Mouse (Mus musculus) cerebellum, postnatal 4 days (tissue): ENCODE data around the gene Gfod1.

Source experiments
- DNase-seq, 2 experiments: peaks; one replicate each; pipeline ENCODE4 v3.0.0; 2022; ENCODE audit warnings: low spot score in 2 of 2, mixed read lengths in 1 of 2

Gene Gfod1

DNA sequence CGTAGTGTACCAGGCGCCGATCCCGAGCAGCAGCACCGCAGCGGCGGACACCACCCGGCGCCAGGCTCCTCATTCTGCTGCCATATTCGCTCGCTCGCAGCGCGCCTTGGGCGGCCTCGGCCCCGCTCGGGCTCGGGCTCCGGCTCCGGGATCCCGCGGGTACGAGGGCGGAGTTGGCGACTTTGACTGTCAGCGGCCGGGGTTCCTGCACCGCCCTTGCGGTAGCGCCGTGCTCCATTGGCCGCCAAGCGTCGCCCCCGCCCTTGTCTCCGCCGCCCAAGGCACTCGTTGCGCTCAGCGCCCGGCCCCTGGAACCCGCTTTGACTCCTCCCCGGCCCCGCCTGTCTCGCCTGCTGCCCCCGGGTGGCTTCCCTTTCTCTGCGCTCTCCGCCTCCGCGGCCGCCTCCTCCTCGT is at the start of gene Gfod1:
TSS of gene Gfod1 (minus strand) at position 155 of the 414 bp plus-strand sequence.
- peak; percentile 90 for DNase-seq

DNA sequence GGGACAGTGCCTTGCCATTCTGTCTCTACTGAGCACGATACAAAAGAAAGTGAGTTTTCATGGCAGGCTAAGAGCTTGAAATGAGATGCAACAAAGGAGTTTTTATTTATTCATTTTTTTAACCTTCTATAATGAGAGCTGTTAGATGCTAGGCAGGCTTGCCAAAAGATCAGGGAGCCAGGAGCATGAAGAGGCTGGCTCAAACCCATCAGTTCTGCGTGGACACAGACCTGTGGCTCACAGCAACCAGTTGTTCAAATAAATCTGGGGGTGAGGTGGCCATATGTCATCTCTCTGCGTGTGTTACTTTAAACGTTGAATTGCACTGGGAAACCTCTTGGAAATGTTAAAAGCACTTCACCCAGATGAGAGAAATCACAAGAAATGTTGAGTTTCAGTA is 49.4 kb upstream of the Gfod1 start:
- no peak for DNase-seq

DNA sequence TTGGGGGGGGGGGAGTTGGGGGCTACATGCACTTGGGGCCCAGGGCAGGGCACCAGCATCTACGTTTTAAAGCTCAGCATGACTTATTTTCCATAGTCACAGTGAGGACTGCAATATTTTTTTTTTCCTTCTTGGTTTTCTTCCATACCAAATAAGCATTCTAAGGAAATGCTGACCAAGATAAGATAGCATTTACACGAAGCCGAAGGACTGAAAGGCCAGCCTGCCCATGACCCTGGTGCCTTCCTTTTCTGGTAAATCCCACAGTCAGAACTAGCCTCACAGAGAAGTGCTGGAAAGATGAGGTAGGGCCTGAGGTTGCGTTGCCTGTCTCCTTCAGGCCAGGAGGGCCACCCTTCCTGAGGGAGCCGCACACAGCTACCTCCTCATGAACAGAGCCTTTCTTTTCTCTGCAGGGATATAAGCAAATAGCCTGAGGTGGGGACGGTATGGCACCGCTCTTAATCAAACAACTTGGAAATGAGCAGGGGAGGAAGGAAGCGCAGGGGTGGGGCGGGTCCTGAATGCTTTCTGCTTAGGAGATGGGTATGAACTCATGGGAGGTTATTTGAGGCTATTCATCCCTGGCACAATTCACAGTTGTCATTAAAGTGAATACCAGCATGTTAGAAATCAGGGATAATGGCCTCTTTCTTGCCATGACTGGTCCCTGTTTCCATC is 46.7 kb upstream of the Gfod1 start:
- no peak for DNase-seq

DNA sequence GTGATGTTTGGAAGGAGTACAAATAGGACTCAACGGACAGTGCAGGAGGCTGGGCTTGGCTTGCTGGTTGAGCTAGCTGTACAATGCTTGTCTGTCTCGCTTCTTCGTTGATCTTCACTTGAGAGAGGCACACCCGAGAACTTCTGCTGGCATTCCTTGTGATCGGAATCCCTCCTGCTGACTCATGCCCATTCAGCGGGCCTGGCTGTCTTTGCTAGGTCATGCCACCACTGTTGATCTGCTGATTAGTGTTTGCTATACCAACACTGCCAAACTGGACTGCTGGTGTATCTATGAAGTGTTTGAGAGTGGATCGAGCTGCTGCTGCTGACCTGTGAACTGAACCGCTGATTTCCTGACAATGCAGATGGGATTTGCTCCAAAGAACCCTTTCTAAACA is 45.4 kb upstream of the Gfod1 start:
- no peak for DNase-seq

DNA sequence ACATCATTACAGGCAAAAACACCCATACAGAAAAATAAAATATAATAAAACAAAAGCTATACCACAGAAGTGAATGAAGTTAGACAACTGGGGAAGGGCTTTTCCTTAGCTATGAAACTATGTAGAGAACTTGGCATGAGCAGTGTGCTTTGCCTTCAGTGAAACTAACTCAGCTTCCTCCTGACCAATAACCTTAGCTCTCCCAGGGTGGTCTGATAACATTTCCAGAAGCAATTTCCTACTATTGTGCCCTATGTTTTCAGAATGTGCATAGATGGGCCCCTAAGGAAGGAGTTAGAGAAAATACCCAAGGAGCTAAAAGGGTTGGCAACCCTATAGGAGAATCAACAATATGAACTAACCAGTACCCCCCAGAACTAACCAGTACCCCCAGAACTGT is 42.9 kb upstream of the Gfod1 start:
- no peak for DNase-seq

DNA sequence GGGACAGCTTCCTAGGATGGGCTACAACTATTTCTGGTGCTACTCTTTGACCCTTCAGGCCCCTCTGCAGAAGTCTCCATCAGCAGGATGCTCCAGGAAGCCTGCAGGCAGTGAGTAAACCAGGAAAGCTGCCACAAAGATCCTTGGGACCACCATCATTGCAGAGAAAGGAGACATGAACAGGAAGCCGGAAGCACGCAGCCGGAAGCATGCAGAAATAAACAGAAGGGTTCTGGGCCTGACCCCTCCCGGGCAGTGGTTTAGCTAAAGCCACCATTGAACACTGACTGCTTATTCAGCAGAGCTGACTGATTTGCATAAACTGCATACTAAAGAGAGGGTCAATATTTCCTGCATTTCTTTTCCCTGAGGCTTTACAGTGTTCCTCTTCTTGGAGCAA is 34.7 kb upstream of the Gfod1 start:
- DNase-seq, result no peak

DNA sequence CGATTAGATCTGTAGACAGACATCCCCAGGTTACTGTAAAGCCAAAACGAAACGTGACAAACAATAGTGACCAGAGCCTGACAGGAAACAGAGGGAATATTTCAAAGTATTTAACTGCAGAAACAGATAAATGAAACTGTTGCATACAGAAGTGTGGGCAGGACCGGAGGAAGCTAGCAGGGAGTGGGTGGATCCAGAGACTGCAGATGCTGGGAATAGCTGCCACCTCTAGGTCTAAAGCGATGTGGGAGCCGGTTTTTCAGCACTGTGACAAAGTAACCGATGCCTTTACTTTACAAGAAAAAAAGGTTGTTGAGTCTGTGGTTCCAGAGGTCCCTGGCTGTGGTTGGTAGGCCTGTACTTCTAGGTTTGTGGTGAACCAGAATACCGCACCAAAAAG is 34.0 kb upstream of the Gfod1 start:
- DNase-seq, result no peak

DNA sequence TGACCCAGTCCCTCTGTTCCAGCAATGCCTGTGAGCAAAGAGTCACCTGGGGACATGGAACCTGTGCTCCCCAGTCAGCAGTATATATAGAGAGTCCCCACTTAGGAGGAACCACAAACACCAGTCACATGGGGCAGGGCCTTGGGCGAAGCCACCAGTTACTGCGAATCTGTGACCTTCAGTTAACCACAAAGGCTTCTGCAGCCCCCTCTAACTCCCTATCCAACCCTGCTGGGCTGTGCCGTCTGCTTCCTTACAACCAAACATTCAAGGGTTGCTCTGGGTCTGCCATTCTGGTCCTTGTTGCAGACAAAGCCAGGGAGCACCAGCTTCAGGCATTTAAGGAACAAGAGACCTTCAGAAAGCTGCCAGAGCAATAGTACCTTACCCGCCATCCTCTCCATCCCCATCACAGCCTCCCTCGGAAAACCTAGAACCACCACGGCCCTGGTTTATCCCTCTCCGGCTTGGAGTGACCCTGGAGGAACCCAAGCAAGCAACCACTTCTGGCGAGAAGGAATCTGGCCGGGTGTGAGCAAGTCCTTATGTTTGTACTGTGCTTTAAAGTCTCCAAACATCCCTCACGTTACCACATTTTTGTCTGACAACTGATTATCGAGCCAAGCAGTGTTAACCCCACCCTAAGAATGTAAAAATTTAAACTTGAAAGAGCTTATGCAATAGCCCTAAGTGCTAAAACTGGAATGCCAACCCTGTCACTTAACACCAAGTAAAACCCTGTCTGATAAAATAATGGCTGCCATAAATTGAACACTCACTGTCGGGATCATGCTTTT is 32.7 kb upstream of the Gfod1 start:
- no peak for DNase-seq

DNA sequence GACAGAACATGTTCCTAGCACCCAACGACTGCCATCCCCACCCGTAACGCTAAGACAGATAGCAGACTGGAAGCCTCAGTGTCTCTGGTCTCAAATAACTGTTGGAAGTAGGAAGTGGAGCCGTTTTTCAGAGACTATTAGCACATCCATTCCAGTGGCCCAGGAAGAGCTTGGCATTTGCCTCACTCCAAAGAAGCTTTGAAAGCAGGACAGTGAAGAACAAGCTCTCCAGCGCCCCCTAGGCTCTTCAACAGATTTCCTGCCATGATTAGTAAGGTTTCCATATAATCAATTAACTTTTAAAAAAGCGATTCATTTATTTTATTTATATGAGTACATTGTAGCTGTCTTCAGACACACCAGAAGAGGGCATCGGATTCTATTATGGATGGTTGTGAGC is 28.6 kb upstream of the Gfod1 start:
- DNase-seq, result no peak

DNA sequence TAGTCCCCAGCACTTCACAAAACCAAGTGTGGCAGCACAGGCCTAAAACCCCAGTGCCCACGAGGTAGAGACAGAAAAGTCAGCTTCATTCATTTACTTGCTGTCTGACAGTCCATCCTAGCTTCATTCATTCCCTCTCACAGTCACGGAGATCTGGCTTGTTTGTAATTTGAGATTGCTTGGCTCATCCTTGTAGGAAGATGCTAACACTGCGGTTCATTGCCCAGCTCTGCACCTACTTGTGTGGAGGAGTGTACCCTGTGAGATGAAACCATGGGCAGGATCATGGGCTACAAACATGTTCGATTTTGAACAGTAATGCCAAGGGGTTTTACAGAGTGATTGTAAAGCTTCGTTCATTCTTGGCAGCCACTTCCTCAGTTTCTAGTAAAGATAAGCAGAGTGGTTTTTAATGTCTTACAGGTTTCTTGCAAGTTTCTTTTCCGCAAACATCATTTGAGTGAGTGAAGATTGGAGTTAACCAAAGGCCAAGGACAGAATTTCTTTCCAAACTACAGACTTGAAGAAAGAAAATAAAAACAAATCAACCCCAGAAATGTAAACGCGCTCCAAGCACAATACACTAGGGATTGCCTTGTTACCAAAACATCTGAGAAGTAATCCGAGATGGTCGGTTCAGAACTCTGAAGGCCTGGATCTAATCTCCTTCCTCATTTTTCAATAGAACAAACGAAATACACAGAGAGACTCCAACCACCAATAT is 27.9 kb upstream of the Gfod1 start:
- DNase-seq, result no peak

DNA sequence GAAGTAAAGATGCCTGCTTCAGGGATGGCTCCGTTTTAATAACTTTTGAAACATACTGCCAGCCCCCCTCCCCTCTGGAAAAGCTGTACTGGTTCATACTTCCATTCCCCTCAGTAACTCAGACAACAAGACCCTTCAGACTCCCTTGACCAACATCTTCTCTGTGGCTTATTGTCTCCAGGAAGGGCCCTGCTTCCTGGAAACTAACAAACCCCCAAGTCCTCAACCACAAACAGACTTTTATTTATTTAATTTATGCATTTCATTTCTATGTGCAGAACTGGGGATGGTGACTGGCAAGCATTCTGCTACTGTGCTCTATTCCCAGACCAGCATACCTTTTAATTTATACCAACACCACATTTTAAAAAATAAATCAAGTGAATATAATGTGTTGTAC is 21.5 kb upstream of the Gfod1 start:
- DNase-seq, result no peak

DNA sequence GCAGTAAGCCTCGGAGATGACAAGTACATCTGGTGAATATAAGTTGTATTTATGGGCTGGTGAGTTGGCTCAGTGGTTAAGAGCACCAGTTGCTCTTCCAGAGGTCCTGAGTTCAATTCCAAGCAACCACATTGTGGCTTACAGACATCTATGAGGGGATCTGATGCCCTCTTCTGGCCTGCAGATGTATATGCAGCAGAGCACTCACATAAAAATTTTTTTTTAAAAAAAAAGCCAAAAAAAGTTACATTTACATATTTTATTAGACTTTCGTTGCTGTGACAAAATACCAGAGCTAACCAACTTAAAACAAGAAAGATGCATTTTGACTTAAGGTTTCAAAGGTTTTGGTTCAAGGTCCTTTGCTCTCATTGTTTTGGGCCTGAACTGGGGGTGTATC is 17.5 kb upstream of the Gfod1 start:
- DNase-seq, result no peak

DNA sequence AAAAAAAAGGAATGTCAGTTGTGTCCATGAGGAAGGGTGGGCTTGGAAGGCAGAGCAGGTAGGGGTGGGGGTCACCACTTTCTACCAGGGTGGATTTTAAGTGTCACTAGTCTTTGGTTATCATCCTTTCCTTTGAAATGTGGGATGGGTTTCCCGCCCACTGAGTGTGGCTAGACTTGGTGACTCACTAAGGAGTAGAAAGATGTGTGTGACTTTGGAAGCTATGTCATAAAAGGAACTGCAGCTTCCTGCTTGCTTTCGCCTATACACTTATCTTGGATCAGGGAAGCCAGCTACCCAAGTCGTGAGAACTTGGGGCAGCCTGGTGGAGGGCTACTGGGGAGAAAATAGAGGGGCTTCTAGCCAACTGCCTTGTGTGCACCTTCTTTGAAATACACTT is 15.4 kb upstream of the Gfod1 start:
- no peak for DNase-seq

DNA sequence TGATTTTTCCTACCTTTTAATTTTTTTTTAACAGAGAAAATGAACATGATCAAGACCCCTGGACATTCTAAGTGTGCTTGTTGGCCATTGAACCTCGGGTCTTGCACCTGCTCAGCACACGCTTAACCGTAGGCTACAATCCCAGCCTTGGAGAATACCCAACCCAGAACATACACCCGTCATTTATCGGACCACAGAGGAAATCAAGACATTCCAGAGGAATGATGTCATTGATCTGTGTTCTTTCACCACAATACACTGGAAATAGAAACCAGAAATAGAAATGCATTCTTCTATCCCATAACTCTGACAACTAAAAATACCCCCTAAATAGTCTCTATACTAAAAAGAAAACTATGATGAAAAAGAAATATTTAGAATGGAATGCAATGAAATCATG is 13.4 kb upstream of the Gfod1 start:
- no peak for DNase-seq

DNA sequence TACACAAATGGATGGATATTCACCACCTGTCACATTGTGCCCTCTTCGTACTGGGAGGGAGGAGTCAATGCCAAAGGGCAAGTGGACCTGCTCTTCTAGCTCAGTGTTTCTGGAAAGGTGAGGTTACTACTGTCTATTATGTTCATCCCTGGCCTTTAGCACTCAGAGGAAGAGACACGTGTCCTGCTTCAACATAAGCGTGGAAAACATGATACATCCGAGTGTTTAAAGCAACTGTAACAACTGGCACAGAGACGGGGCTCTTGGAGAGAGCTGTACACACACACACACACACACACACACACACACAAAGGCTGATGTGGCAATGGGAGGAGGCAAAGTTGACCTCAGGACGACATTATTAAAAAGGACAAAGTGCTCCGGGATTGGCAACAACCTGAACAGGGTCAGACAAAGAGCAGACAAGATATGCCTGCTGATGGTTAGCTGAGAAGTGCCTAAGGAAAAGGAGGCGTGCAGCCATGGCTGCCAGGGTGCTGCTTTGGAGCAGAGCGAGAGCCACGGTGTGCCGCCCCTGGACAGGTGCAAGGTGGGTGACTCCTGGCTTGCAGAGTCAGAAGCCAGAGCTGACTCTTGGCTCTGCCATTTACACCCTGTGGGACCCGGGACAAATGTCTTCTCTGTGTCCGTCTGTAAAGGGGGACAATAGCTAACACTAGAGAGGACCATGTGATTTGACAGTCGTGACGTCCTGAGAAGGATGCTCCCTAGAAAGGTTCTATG is 1.4 kb upstream of the Gfod1 start:
- DNase-seq, result no peak

DNA sequence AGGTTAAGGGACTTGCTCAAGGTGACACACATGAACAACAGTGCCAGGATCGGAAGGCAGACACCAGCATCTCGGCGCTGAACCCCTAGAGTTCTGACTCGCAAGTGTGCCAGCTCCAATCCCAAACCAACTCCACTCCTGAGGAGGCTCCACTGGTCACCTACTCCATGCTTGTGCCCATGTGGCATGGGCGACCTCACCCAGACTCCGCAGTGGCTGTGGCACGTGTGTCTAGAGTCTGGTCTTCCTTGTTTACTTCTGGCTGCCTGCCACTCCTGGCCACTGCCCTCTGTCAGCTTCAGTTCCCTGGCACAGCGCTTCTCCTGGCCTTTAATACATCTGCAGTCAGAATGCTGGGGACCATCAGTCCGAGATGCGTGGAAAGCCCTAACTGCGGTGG is 728 bp upstream of the Gfod1 start:
- peak; percentile 30 to 62 for DNase-seq

DNA sequence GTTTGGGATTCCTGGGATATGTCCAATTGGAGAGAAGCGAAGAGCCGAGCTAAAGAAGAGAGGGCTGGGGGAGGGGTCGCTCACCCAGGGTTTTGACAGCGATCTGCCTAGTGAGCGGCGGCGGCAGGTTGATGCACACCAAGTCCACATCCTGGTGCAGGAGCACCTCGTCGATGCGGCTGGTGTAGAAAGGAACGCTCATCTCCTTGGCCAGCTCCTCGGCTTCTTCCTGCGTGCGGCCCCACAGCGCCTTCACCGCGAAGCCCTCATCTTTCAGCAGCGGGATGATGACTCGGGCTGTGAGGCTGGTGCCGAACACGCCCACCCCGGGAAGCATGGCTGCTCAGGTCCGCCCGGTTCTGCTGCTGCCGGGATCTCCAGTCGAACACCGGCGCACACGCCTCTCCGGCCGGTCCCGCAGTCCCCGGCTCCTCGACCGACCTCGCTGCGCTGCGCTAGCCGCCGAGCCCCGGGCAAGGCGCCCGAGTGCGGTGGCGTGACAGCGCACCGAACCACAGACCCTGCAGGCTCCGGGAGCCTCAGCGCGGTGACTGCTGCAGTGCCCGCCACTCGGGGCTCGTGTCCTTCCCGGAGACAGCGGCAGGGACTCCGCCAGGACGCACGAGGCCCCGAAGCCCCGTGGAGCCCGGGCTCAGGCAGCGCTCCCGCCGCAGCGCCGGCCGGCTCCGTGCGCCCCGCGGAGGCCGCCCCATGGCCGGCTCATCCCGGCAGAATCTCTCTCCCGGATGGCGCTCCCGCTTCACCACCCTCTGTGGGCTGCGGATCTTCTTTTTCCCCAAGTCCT is 609 bp downstream of the Gfod1 start:
- peak in 1 of 2 experiments; percentile 51 for DNase-seq

DNA sequence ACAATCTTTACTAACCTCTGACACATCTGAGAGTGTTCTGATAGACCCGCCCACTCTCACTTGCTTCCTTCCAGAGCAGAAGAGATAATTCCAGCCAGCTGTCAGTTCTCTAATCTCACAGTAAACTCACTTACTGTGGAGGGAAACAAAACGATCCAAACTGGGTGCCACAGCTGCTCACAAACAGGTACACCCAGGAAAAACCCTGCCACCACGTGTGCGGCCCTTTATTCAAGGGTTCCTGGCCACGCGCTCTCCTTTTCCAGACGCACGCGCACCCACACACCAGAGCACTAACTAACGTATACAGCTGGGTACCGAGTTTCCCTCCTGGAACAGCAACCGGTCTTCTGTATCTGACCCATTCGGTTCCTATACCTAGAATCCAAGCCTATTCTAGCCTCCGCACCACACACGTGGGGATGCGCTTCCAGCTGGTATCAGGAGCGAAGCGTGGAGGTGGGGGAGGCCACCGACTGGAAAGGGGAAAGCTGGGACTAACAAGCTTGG is 1.3 kb downstream of the Gfod1 start:
- DNase-seq, result no peak

DNA sequence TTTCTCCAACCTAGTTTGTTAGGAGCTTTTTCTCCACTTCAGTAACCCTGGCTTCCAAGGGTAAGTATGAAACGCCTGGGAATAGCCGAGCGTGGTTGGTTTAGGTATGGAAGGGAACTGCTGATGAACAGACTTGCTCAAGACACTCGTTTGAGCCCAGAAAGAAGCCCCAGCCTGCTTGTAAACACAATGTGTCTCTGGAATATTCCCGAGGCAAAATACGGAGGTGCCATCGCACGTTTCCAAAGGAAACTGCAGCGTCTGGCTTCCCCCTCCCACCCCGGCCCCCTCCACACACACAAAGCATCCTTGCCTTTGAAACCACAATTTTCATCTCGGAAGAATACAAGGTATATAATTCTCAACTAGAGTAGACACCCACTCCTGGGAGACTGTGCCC is 1.7 kb downstream of the Gfod1 start:
- no peak for DNase-seq

DNA sequence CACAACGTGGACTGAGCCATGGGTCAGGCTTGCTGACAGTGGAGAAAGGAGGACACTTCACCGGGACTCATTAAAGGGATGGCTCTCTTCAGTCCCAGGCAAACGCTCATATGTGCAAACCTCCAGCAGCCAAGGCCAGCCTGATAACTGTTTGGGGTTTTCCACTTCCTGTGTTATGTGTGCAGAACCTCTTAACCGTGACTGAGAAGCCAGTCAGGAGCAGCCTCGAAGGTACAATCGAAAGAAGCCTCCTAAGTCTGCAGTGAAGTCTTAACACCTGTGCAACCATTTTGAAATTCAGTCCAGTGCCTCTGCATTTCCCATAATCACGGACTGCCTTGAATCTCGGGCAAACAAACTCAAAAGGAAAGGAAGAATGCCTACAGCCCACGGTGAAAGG is 3.1 kb downstream of the Gfod1 start:
- no peak for DNase-seq

DNA sequence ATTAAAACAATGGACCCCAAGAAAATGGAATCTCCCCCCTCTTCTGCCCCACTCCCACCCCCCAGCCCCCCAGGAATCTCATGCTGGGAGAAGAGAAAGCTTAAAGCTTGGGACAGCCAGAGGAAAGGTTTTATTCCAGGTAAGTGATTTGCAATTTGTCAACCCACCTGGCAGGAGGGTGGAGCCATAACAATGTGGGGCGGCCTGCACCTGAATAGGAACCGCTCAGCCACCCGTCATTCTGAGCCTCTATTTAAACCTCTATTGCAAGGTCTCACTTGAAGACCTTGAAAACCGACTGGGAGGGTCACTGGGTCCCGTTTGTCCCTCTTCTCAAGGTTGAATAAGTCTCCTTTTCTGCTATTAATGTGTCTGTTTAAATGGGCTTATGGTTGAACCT is 3.6 kb downstream of the Gfod1 start:
- no peak for DNase-seq
